Mouse (Mus musculus) midbrain, embryonic 12.5 days (tissue): ENCODE measurements around the gene Grpel1. TPM values are rescaled to one million over a fixed set of nuclear protein-coding genes. Genes with fewer than 3 reads are reported as not detected.
A peak's percentile ranks its signal among the peaks of the same experiment; 100 is the strongest.

ENCODE experiments used
- ATAC-seq: fragments of 200-750 bp; cut with Nextera tagmentation; 2 replicates; pipeline ENCODE4 v1.8.0; 2017; ENCODE audit warnings: low read depth, moderate TSS enrichment, moderate library complexity; ENCODE audit not compliant: low FRiP score
- H3K27ac ChIP-seq: fragments of 300-500 bp; sonication (generic); replicated peaks from 2 replicates; pipeline ENCODE4 v1.5.1; 2016; ENCODE audit warnings: mild to moderate bottlenecking
- H3K27me3 ChIP-seq: fragments of 300-500 bp; sonication (generic); 2 replicates; pipeline ENCODE4 v1.6.1; 2016; ENCODE audit warnings: mild to moderate bottlenecking
- H3K36me3 ChIP-seq: fragments of 300-500 bp; sonication (generic); 2 replicates; pipeline ENCODE4 v1.6.1; 2016
- H3K4me1 ChIP-seq: fragments of 300-500 bp; sonication (generic); 2 replicates; pipeline ENCODE4 v1.6.1; 2016
- H3K4me2 ChIP-seq: fragments of 300-500 bp; sonication (generic); replicated peaks from 2 replicates; pipeline ENCODE4 v1.6.1; 2016; ENCODE audit warnings: mild to moderate bottlenecking, moderate library complexity
- H3K4me3 ChIP-seq: fragments of 300-500 bp; sonication (generic); 2 replicates; pipeline ENCODE4 v1.5.1; 2016; ENCODE audit warnings: mild to moderate bottlenecking
- H3K9ac ChIP-seq: fragments of 300-500 bp; sonication (generic); replicated peaks from 2 replicates; pipeline ENCODE4 v1.6.1; 2016; ENCODE audit warnings: mild to moderate bottlenecking, moderate library complexity
- H3K9me3 ChIP-seq: fragments of 300-500 bp; sonication (generic); 2 replicates; pipeline ENCODE4 v1.6.1; 2016; ENCODE audit warnings: mild to moderate bottlenecking
- WGBS: fragments of 180-500 bp; shearing (Covaris S2); methylation state at CpG from one replicate; pipeline ENCODE4 v1.1.7; 2016; 5-methylcytosine and 5-hydroxymethylcytosine counted together
- polyA plus RNA-seq: library from polyadenylated mRNA; unstranded; fragments of >200 nt; fragmentation: Nextera tagmentation; extraction: Ambion mirVana; gene quantifications from 2 replicates; pipeline ENCODE4 v1.2.1, GENCODE M21; 2016

The Grpel1 gene
- polyA plus RNA-seq, 1 experiment from 2014 or later: 49.3 TPM

GRCm38 (mm10) chr5:36445028-36445427 is 19.8 kb upstream of the Grpel1 start:
- no peaks in the 10 kb centered on the region for H3K36me3 ChIP-seq

GRCm38 (mm10) chr5:36446166-36446890 is 18.5 kb upstream of the Grpel1 start:
- Histone ChIP-seq H3K4me1 (no peaks in the 10 kb centered on the region; the same call in 1 of the 2 replicates), H3K27me3 (no peaks in the 10 kb centered on the region), H3K4me3 (no peak overlapping the region), H3K27ac (no peak overlapping the region), H3K9ac (no peak overlapping the region), H3K36me3 (no peaks in the 10 kb centered on the region), H3K4me2 (no peak overlapping the region), H3K9me3 (no peaks in the 10 kb centered on the region)
- ATAC-seq: no peak
- WGBS: 45% methylated on average over 9 of the region's 9 CpGs

More at GRCm38 (mm10) chr5:36445028-36445427, 19.8 kb upstream of the Grpel1 start:
- no peak overlapping the region for H3K27ac ChIP-seq
- H3K4me2 ChIP-seq: no peak overlapping the region
- ATAC-seq: no peak
- no peaks in the 10 kb centered on the region for H3K27me3 ChIP-seq
- H3K4me3 ChIP-seq: no peak overlapping the region
- no peaks in the 10 kb centered on the region for H3K9me3 ChIP-seq
- H3K9ac ChIP-seq: no peak overlapping the region
- WGBS: 38% methylated on average over 8 of the region's 8 CpGs
- H3K4me1 ChIP-seq: no peaks in the 10 kb centered on the region; the same call in 1 of the 2 replicates

- Histone ChIP-seq H3K36me3 (no peaks in the 10 kb centered on the region), H3K4me1 (peaks cover 4% of the 10 kb centered on the region), H3K9me3 (no peaks in the 10 kb centered on the region), H3K4me3 (no peak overlapping the region), H3K9ac (no peak overlapping the region), H3K27ac (no peak overlapping the region), H3K27me3 (no peaks in the 10 kb centered on the region), H3K4me2 (no peak overlapping the region)
- WGBS: 97% methylated on average over 12 of the region's 12 CpGs
- ATAC-seq: no peak
Observed at GRCm38 (mm10) chr5:36447872-36448271, 16.9 kb upstream of the Grpel1 start.

GRCm38 (mm10) chr5:36449710-36450358 is 15.0 kb upstream of the Grpel1 start:
- Histone ChIP-seq H3K9ac (no peak overlapping the region), H3K4me2 (no peak overlapping the region), H3K9me3 (no peaks in the 10 kb centered on the region), H3K27ac (no peak overlapping the region), H3K27me3 (no peaks in the 10 kb centered on the region), H3K4me1 (peaks cover 4% of the 10 kb centered on the region), H3K4me3 (no peak overlapping the region), H3K36me3 (no peaks in the 10 kb centered on the region)
- no peak for ATAC-seq
- WGBS: 90% methylated on average over 6 of the region's 6 CpGs

GRCm38 (mm10) chr5:36451119-36451518 is 13.7 kb upstream of the Grpel1 start:
- no peaks in the 10 kb centered on the region for H3K36me3 ChIP-seq
- H3K27ac ChIP-seq: no peak overlapping the region
- peaks cover 4% of the 10 kb centered on the region; the same call in 1 of the 2 replicates for H3K27me3 ChIP-seq
- H3K9me3 ChIP-seq: no peaks in the 10 kb centered on the region
- H3K4me2 ChIP-seq: no peak overlapping the region
- no peak for ATAC-seq
- WGBS: 34% methylated on average over 6 of the region's 10 CpGs
- H3K9ac ChIP-seq: no peak overlapping the region
- H3K4me1 ChIP-seq: peaks cover 4% of the 10 kb centered on the region; the same call in 1 of the 2 replicates
- no peak overlapping the region for H3K4me3 ChIP-seq

- no peaks in the 10 kb centered on the region for H3K36me3 ChIP-seq
- H3K4me3 ChIP-seq: no peak overlapping the region
- no peak overlapping the region for H3K27ac ChIP-seq
- H3K27me3 ChIP-seq: peaks cover 4% of the 10 kb centered on the region; the same call in 1 of the 2 replicates
- no peak overlapping the region for H3K9ac ChIP-seq
- 60% methylated on average over 10 of the region's 10 CpGs for WGBS
- peaks cover 4% of the 10 kb centered on the region; the same call in 1 of the 2 replicates for H3K4me1 ChIP-seq
- ATAC-seq: no peak
- H3K4me2 ChIP-seq: no peak overlapping the region
- no peaks in the 10 kb centered on the region for H3K9me3 ChIP-seq
Observed at GRCm38 (mm10) chr5:36451872-36452389, 12.9 kb upstream of the Grpel1 start.

- Histone ChIP-seq H3K4me3 (no peak overlapping the region), H3K27me3 (peaks cover 4% of the 10 kb centered on the region; the same call in 1 of the 2 replicates), H3K9ac (no peak overlapping the region), H3K9me3 (no peaks in the 10 kb centered on the region), H3K36me3 (no peaks in the 10 kb centered on the region), H3K27ac (no peak overlapping the region), H3K4me2 (no peak overlapping the region), H3K4me1 (peaks cover 4% of the 10 kb centered on the region; the same call in 1 of the 2 replicates)
- 84% methylated on average over 6 of the region's 6 CpGs for WGBS
- ATAC-seq: no peak
Observed at GRCm38 (mm10) chr5:36452821-36453220, 12.0 kb upstream of the Grpel1 start.

GRCm38 (mm10) chr5:36457706-36458105 is 7.1 kb upstream of the Grpel1 start:
- H3K4me3 ChIP-seq: no peak overlapping the region
- H3K36me3 ChIP-seq: no peaks in the 10 kb centered on the region
- no peak overlapping the region for H3K4me2 ChIP-seq
- no peaks in the 10 kb centered on the region for H3K4me1 ChIP-seq
- H3K9ac ChIP-seq: no peak overlapping the region
- no peak for ATAC-seq
- H3K9me3 ChIP-seq: no peaks in the 10 kb centered on the region
- peaks cover 14% of the 10 kb centered on the region; the same call in 1 of the 2 replicates for H3K27me3 ChIP-seq
- 81% methylated on average over 4 of the region's 4 CpGs for WGBS
- H3K27ac ChIP-seq: no peak overlapping the region

GRCm38 (mm10) chr5:36458926-36459325 is 5.9 kb upstream of the Grpel1 start:
- Histone ChIP-seq H3K9me3 (no peaks in the 10 kb centered on the region), H3K27ac (no peak overlapping the region)
- WGBS: 16% methylated on average over 4 of the region's 4 CpGs

GRCm38 (mm10) chr5:36460712-36461111 is 4.1 kb upstream of the Grpel1 start:
- H3K27ac ChIP-seq: no peak overlapping the region
- H3K36me3 ChIP-seq: no peaks in the 10 kb centered on the region
- H3K4me1 ChIP-seq: peaks cover 19% of the 10 kb centered on the region
- 82% methylated on average over 2 of the region's 2 CpGs for WGBS
- H3K27me3 ChIP-seq: peaks cover 14% of the 10 kb centered on the region; the same call in 1 of the 2 replicates
- no peak overlapping the region for H3K9ac ChIP-seq
- no peak overlapping the region for H3K4me3 ChIP-seq
- H3K4me2 ChIP-seq: no peak overlapping the region
- no peaks in the 10 kb centered on the region for H3K9me3 ChIP-seq
- no peak for ATAC-seq

More at GRCm38 (mm10) chr5:36458926-36459325, 5.9 kb upstream of the Grpel1 start:
- Histone ChIP-seq H3K27me3 (peaks cover 14% of the 10 kb centered on the region; the same call in 1 of the 2 replicates), H3K36me3 (no peaks in the 10 kb centered on the region), H3K4me3 (no peak overlapping the region), H3K4me2 (no peak overlapping the region), H3K4me1 (peaks cover 10% of the 10 kb centered on the region), H3K9ac (no peak overlapping the region)
- ATAC-seq: no peak

GRCm38 (mm10) chr5:36461231-36461630 is 3.6 kb upstream of the Grpel1 start:
- no peak overlapping the region for H3K9ac ChIP-seq
- WGBS: 77% methylated on average over 2 of the region's 2 CpGs
- H3K4me1 ChIP-seq: peaks cover 24% of the 10 kb centered on the region
- no peak for ATAC-seq
- H3K27ac ChIP-seq: no peak overlapping the region
- no peaks in the 10 kb centered on the region for H3K36me3 ChIP-seq
- no peaks in the 10 kb centered on the region for H3K9me3 ChIP-seq
- no peak overlapping the region for H3K4me3 ChIP-seq
- peaks cover 10% of the 10 kb centered on the region; the same call in 1 of the 2 replicates for H3K27me3 ChIP-seq
- no peak overlapping the region for H3K4me2 ChIP-seq

GRCm38 (mm10) chr5:36462810-36463209 is 2.0 kb upstream of the Grpel1 start:
- Histone ChIP-seq H3K9me3 (no peaks in the 10 kb centered on the region), H3K27me3 (peaks cover 10% of the 10 kb centered on the region; the same call in 1 of the 2 replicates), H3K4me1 (peaks cover 26% of the 10 kb centered on the region), H3K27ac (no peak overlapping the region), H3K9ac (no peak overlapping the region), H3K36me3 (0 out of 2 replicates have a peak, but pooled peaks cover 4% of the 10 kb centered on the region), H3K4me2 (no peak overlapping the region), H3K4me3 (no peak overlapping the region)
- WGBS: 17% methylated on average over 7 of the region's 7 CpGs
- ATAC-seq: peak; percentile 5; the same call in 1 of the 2 replicates
